Mouse (Mus musculus) common myeloid progenitor, adult 5-6 weeks (primary cell): ENCODE measurements at regions not wholly inside any gene's neighbourhood (a gene's known extent, or its start where the extent isn't known, plus 50 kb on each side); places are given as distances from the start of the nearest gene placed in this dataset.
A peak's percentile ranks its signal among the peaks of the same experiment; 100 is the strongest.
"Not testable (repeated sequence)": the region's sequence is repeated elsewhere in the genome, so short reads cannot be mapped to it uniquely, and the experiment has no call there.

ENCODE experiments used
- ATAC-seq: replicated peaks from 2 replicates; pipeline ENCODE4 v1.8.0; 2016; ENCODE audit warnings: low read depth, mild to moderate bottlenecking, moderate TSS enrichment, inconsistent platforms; ENCODE audit not compliant: poor library complexity, severe bottlenecking

DNA sequence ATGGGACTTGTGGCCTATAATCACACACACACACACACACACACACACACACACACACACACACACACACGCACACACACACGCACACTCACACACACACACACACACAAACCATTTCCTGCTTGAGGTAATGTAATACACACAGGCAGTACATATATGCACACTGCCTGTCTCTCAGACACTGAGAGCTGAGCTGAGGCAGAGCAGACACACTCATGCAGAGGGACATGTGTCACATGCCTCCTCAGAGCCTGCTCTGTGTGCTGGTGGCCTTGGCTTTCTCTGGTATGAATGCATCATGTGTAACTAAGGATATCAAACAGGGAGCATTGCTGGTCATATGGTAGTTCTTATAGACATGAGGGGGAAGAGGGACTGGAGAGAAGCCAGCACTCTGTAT lies 604.7 kb downstream of the Dad1 start:
- ATAC-seq: not testable (repeated sequence)

DNA sequence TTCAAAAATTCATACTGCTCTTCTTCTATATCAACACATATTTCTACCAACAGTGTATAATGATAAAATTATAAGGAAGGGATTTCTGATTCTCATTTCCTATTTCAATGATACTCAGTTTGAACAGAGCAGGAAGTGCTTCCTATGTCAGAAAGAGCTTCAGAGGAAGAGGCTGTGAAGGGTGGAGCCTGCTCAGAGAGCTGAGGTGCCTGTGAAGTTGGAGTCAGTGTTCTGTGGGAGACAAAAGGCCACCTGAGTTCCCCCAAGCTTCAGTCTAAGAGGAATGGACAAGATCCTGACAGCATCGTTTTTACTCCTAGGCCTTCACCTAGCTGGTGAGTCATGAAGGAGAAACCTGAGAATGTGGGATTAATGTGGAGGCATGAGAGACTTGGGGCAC lies 613.5 kb downstream of the Dad1 start:
- ATAC-seq: not testable (repeated sequence)

DNA sequence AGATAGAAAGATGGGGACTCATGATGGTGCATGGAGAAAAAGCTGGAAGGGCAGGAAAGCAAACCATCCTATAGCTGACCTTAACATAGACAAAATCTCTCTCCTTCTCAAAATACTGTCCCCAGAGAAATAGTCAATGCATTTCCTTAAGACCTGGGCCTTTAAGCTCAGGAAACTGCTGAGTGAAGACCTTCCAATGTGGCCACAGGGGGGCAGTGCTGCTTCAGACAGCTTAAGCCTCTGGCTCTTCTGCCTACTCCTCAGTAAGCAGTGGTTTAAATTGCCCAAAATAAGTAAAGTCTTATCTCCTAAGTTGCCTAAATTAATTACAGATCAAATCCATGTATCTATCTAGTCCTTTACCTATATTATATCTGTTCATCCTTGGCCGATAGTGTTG lies 616.2 kb downstream of the Dad1 start:
- peak; percentile 77 for ATAC-seq

DNA sequence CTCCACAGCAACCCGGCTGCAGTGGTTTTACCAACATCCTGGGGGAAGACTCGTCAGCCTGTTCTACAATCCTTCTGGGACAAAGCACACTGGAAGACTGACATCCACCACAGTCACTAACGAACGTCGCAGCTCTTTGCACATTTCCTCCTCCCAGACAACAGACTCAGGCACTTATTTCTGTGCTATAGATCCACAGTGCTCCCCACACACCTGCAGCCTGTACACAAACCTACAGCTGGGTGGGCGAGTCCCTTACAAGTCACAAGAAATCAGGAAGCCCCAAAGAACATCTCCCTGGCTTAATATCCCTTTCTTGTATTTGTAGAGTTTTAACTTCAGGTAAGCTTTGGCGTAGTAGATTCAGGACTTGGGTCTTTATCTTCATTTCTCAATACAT lies 618.7 kb downstream of the Dad1 start:
- ATAC-seq: not testable (repeated sequence)

DNA sequence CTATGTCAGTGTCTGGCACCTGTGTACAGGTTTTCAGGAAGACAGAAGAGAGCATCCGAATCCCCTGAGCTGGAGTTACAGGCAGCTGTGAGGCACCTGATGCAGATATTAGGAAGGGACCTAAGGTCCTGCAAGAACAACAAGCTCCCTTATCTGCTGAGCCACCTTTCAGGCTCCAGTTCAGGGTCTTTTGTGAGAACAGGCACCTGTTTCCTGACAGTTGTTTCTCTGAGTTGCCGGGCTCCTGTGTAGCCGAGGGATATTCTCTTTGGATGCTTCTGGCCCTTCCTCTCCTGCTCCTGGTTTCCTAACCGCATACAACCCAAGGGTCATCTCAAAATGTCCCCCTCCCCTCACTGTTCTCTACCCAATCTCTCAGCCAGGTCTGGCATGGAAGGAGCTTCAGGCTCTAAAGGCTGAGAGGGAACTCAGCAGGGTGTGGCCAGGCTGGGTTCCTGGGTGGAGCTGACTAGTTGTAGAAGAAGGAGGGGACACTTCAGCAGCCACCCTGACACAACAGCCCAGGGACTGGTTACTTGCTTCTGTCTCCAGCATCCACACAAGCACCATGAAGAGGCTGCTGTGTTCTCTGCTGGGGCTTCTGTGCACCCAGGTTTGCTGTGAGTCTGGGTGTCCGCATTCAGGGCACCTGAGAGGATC lies 619.5 kb downstream of the Dad1 start:
- ATAC-seq: peak; percentile 58

DNA sequence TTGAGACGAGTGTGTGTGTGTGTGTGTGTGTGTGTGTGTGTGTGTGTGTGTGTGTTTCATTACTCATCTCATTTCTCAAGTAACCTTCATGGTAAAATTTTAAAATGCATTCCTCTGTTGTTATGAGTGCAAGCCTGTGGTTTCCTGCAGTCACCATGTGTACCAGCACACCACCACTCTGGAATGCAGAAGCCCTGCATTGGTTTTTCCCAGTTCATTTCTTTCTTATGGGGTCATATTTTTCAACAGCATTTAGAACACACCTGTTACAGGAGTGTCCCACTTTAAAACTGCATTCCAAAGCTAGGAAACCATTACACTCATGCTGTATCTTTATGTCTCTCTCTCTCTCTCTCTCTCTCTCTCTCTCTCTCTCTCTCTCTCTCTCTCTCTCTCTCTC lies 620.2 kb downstream of the Dad1 start:
- not testable (repeated sequence) for ATAC-seq

DNA sequence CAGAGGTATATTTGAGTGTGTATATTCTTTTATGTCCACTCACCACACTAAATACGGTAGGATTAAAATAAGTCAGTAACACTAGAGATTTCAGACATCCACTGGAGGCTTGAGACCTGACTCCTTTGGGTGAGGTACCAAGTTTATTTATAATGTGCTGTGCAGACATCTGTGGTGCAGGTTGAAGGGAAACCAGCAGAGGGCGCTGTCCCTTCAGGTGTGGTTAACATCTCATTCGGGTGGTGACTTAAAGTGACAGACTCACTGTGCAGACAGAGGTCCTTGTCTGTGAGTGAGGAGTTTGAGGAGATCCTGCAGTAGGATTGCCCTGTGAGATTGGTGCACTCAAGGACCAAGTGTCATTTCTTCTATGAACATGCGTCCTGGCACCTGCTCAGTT lies 632.5 kb downstream of the Dad1 start:
- not testable (repeated sequence) for ATAC-seq

DNA sequence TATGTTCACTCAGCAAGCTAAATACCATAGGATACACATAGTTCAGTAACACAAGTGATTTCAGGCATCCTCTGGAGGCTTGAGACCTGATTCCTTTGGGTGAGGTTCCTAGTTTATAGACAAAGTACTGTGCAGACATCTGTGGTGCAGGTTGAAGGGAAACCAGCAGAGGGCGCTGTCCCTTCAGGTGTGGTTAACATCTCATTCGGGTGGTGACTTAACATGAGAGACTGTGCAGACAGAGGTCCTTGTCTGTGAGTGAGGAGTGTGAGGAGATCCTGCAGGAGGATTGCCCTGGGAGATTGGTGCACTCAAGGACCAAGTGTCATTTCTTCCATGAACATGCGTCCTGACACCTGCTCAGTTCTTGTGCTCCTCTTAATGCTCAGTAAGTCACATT lies 637.8 kb downstream of the Dad1 start:
- not testable (repeated sequence) for ATAC-seq

DNA sequence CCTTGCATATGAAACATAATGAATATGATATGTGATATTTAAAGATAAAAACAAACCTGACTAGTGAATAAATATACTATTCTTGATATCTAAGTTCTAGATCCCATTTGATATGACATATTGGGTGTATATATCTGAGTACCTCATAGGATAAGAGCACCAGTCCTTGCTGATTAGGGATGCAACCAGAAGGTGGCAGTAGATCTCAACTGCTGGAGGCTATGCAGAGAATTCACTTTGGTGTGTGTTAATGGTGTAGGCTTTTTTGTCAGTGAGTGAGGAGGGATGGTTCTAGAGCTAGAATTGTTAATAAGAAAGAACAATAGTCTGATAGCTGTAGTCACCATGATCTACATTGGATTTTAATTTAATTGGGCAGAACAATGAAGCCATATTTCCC lies 639.6 kb downstream of the Dad1 start:
- peak; percentile 72; the same call in 1 of the 2 replicates for ATAC-seq

DNA sequence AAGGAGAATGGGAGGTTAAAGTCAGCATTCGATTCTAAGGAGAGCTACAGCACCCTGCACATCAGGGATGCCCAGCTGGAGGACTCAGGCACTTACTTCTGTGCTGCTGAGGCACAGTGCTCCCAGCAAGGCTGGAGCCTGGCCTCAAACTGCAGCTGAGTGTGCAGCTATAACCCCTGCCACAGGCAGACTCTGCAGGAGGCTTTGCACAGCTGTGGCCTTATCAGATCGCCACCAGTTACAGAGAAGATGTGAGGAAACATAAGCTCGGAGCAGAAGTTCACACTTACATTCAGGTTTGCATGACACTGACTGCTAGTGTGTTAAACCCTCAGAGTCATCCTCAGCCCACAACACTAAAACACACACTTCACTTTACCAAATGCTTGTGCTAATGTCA lies 654.6 kb downstream of the Dad1 start:
- ATAC-seq: not testable (repeated sequence)

DNA sequence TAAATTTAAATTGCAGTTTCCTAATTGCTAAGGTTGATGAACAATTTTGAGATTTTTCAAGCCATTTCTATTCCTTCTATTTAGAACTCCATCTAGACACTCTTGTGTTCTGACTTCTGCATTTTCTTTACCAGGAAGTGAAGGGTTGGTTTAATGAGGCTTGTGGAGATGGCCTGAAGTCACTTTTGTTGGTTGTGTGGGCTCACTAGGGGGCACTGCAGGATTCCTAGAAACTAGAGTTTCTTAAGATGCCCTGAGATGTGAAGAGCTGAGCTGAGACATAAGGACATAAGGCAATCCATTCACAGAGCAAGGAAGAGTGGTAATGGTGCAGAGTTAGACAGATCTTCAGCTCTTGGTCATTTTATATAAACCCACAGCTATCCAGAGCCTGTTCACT lies 656.6 kb downstream of the Dad1 start:
- ATAC-seq: peak; percentile 98

DNA sequence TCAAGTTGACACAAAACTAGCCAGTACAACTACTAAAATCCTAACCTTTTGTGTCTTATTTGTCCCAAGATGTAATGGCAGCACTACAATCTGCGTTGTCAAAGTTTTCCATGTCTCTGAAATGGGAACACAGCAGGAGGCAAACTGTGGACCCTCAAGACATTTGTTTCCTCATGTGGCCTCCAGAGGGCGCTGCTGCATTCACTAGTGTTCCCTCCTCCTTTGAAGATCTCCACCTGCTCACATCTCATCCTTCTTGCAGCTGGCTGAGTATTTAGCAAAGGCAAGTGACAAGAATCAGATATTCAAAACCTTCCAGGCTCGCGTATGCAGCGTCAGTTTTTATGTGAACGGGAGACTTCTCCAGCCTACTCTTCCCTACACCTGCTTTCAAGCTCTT lies 663.3 kb downstream of the Dad1 start:
- ATAC-seq: not testable (repeated sequence)

DNA sequence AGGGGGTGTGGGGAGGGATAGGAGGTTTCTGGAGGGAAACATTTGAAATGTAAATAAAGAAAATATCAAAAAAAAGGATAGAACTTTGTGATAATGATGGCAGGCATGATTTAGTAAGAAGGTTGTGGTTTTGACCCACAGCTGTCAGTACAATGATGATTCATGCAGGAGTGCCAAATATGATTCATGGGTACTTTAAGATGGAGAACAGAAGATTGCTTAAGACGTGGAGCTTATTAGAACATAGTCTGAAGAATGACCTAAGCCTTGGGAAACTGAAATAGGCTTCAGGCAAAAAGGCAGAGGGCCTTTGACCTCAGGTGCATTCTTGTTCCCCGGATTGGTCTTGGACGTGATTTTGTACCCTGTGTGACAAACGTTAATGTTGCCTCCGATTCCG lies 671.4 kb downstream of the Dad1 start:
- ATAC-seq: not testable (repeated sequence)

DNA sequence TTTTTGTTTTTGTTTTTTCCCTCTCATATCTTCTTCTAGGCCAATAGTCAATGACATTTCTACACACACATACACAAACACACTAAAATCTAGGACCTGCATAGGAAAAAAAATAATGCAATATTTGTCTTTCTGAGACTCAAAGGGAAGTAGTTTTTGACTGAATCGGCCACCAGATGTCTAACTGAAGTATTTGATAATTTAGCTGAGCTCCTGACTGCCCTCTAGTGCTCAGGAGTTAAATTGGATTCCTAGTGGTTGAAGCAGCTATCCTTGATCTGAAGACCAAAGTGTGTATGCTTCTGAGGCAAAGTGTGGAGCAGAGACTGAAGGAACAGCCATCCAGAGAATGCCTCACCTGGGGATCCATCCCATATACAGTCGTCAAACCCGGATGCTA lies 672.2 kb downstream of the Dad1 start:
- ATAC-seq: peak; percentile 73; the same call in 1 of the 2 replicates

DNA sequence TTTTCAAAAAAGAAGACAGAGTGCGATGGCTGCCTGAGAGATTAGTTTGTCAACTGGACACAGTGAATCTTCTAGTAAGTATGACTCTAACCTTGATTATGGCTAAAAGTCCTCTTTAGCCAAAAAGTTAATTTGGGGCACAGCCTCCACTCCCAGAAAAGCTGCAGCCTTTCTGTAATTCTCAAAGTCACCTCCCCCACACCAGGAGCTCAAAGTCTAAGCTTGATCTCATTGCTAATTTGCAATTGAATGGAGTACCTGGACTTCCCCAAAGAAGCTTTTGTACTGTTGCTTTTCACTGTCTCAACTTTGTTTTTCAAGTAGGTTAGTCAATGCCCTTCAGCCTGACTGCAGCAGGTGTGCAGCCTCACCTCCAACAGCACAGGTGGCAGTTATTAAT lies 677.0 kb downstream of the Dad1 start:
- not testable (repeated sequence) for ATAC-seq

DNA sequence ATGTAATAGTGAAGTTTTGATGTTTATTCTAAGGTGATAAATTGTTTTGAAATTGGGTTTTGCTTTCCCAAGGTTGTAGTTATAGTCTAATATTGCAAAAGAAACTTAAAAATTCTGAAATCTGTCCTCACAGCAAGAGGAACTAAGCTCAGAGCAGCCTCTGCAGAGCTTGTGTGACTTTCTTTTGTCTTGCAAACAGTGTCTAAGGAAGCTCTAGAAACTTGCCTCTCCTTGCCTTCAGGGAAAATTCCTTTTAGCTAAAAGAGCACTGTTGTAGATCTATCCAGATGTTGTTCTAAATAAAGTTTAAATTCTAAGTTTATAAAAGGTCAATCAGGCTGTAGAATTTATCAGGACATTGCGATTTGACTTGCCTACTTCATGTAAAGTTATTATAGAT lies 681.2 kb downstream of the Dad1 start:
- not testable (repeated sequence) for ATAC-seq

DNA sequence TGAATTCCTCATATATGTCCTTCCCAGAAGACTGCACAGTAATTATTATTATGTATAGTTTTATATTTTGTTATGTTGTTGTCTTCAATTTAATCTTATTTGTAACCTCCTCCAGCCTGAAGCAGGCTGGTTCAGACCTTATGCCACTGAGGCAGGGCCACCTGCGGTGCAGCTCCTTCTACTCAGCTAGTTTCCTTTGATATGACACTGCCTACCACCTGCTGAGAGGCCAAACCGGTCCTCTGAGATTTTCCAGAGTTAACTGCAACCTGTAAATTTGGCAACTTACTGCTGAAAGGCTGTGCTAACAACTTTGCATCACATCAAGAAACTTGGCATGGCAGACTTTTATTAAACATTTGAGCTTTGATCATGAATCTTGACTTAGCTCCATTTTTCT lies 691.3 kb downstream of the Dad1 start:
- ATAC-seq: no peak

DNA sequence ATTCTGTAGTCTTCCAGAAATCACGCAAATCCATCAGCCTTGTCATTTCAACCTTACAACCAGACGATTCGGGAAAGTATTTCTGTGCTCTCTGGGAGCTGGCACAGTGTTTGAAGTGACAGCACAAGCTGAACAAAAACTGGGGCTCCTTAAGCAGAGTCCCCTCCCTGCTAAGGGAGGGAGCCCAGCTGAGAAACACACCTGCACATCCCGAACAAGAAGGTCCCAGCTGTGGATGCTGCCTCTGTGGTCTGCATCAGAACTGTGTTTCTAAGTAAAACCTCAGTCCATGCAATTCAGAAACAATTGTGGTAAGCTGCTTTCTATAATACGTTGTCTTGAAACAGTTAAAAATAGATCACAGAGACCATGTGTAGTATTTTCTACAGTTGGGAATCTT lies 693.8 kb downstream of the Dad1 start:
- ATAC-seq: not testable (repeated sequence)

DNA sequence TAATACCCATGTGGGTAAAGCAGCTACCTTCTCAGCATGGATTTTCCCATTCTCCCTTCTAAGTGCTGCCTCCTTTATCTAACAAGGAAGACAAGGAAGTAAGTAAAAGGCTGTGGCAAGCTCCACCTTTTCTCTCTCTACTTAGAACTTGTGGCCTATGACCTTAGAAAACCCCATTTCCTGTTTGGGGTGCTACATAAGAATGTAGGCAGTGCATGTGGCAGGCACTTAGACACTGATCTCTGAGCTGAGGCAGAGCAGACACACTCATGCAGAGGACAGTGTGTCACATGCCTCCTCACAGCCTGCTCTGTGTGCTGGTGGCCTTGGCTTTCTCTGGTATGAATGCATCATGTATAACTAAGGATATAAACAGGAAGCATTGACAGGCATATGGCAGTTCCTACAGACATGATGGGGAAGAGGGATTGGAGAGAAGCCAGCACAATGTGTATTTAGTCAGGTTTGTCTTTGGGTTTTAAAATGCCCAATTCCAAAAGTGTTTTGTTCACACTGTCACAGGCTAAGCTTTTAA lies 694.5 kb downstream of the Dad1 start:
- peak; percentile 66 for ATAC-seq

DNA sequence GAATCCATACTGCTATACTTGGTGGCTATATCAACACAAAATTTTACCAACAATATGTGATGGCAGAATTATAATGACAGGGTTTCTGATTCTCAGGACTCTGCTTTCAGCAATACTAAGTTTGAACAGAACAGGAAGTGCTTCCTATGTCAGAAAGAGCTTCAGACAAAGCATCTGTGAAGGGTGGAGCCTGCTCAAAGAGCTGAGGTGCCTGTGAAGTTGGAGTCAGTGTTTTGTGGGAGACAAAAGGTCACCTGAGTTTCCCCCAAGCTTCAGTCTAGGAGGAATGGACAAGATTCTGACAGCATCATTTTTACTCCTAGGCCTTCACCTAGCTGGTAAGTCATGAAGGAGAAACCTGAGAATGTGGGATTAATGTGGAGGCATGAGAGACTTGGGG lies 700.1 kb downstream of the Dad1 start:
- no peak for ATAC-seq

DNA sequence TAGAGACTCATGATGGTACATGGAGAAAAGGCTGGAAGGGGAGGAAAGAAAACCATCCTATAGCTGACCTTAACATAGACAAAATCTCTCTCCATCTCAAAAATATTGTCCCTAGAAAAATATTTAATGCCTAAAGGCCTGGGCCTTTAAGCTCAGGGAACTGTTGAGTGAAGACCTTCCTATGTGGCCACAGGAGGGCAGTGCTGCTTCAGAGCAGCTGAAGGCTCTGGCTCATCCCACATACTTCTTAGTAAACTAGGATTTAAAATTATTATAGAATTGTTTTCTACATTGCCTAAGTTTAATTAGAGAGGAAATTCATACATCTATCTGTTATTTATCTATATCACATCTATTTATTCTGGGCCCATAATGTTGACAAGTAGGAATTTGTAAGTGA lies 706.5 kb downstream of the Dad1 start:
- not testable (repeated sequence) for ATAC-seq

DNA sequence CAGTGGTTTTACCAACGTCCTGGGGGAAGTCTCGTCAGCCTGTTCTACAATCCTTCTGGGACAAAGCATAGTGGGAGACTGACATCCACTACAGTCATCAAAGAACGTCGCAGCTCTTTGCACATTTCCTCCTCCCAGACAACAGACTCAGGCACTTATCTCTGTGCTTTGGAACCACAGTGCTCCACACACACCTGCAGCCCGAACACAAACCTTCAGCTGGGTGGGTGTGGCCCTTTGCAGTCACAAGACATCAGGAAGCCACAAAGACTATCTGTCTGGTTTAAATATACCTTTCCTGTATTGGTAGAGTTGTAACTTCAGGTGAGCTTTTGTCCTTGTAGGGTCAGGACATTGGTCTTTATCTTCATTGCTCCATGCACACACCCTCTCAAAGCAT lies 708.6 kb downstream of the Dad1 start:
- ATAC-seq: no peak
